Mouse (Mus musculus) heart, postnatal 0 days (tissue): ENCODE measurements at regions not wholly inside any gene's neighbourhood (a gene's known extent, or its start where the extent isn't known, plus 50 kb on each side); places are given as distances from the start of the nearest gene placed in this dataset.
A peak's percentile ranks its signal among the peaks of the same experiment; 100 is the strongest.

Experiments
- ATAC-seq: fragments of 200-750 bp; cut with Nextera tagmentation; 2 replicates; pipeline ENCODE4 v1.8.0; 2017; ENCODE audit warnings: low read depth, moderate number of reproducible peaks, moderate library complexity; ENCODE audit not compliant: insufficient read depth
- DNase-seq: peaks from one replicate; pipeline ENCODE4 v3.0.0-alpha.2; 2016; ENCODE audit warnings: low spot score
- H3K27ac ChIP-seq: fragments of 300-500 bp; sonication (generic); 2 replicates; pipeline ENCODE4 v1.5.1; 2014; ENCODE audit warnings: low read depth, mild to moderate bottlenecking
- H3K27me3 ChIP-seq: fragments of 300-500 bp; sonication (generic); 2 replicates; pipeline ENCODE4 v1.6.1; 2014; ENCODE audit warnings: low read length, mixed read lengths; ENCODE audit not compliant: control insufficient read depth, insufficient read depth
- H3K36me3 ChIP-seq: fragments of 300-500 bp; sonication (generic); replicated peaks from 2 replicates; pipeline ENCODE4 v1.6.1; 2014; ENCODE audit warnings: low read length, mixed read lengths; ENCODE audit not compliant: control insufficient read depth, insufficient read depth
- H3K4me1 ChIP-seq: fragments of 300-500 bp; sonication (generic); 2 replicates; pipeline ENCODE4 v1.6.1; 2014; ENCODE audit warnings: antibody characterized with exemption; ENCODE audit not compliant: control insufficient read depth, insufficient read depth
- H3K4me2 ChIP-seq: fragments of 300-500 bp; sonication (generic); 2 replicates; pipeline ENCODE4 v1.6.1; 2014; ENCODE audit warnings: low read depth, mild to moderate bottlenecking, low read length, moderate library complexity
- H3K4me3 ChIP-seq: fragments of 300-500 bp; sonication (generic); 2 replicates; pipeline ENCODE4 v1.5.1; 2014; ENCODE audit warnings: low read depth, low read length
- H3K9ac ChIP-seq: fragments of 300-500 bp; sonication (generic); replicated peaks from 2 replicates; pipeline ENCODE4 v1.6.1; 2014; ENCODE audit warnings: low read depth, low read length, mixed read lengths
- H3K9me3 ChIP-seq: fragments of 300-500 bp; sonication (generic); replicated peaks from 2 replicates; pipeline ENCODE4 v1.6.1; 2016; ENCODE audit warnings: low read length; ENCODE audit not compliant: control insufficient read depth
- CTCF ChIP-seq: IDR thresholded peaks from 2 replicates; pipeline ENCODE4 v1.5.1; 2016; ENCODE audit warnings: antibody characterized with exemption, control low read depth, low read depth
- EP300 ChIP-seq: IDR thresholded peaks from 2 replicates; pipeline ENCODE4 v1.6.1; 2016; ENCODE audit warnings: antibody characterized with exemption, low read depth
- WGBS: fragments of 180-500 bp; shearing (Covaris S2); extraction: QIAGEN DNeasy Blood & Tissue Kit; methylation state at CpG from one replicate; pipeline ENCODE4 v1.1.7; 2014; 5-methylcytosine and 5-hydroxymethylcytosine counted together

DNA sequence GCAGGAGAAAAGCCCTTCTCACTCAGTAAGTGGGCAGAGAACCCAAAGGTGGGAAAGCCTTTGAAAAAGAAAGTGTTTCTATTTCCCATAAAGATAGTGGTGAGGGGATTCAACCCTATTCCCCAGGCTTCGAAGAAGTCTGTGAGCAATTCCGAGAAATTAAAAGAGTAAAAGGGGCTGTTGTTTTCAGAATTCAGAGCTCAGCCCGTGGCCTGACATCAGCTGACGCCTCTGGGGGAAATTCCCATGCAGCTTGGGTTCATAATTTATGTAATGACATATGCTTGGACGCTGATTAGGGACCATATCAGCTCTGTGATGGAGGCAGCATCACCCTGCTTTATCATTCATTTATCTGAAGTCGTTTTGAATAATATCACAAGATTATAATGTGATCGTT, 62.0 kb upstream of the Mgmt start:
- Histone ChIP-seq H3K4me2 (no peak overlapping the region), H3K36me3 (no peaks in the 10 kb centered on the region), H3K4me1 (no peaks in the 10 kb centered on the region), H3K9ac (no peak overlapping the region), H3K9me3 (no peaks in the 10 kb centered on the region), H3K27me3 (no peaks in the 10 kb centered on the region), H3K27ac (no peak overlapping the region), H3K4me3 (no peak overlapping the region)
- TF ChIP-seq EP300 (no peak), CTCF (no peak)
- 66% methylated on average over 7 of the region's 7 CpGs for WGBS
- DNase-seq = no peak
- no peak for ATAC-seq

DNA sequence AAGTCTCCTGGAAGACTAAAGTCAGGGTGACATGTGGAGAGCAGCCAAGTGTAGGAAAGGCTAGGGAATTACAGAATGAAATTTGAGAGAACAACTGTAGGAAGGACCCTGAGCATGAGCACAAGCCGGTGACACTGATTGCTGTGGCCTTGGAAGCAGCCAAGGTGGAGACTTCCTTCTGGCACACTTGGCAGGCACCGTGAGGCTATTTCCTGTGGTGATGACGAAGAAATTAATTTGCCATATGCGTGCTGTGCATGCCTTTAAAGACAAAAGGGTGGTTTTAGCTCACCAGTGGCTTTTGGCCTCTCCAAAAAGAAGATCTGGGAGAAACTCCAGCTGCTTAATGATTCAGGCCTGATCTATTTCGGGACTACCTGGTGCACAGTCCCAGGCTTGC, 55.4 kb upstream of the Mgmt start:
- no peak overlapping the region for H3K4me3 ChIP-seq
- peak overlapping the region; percentile 78 for H3K27ac ChIP-seq
- no peak for DNase-seq

DNA sequence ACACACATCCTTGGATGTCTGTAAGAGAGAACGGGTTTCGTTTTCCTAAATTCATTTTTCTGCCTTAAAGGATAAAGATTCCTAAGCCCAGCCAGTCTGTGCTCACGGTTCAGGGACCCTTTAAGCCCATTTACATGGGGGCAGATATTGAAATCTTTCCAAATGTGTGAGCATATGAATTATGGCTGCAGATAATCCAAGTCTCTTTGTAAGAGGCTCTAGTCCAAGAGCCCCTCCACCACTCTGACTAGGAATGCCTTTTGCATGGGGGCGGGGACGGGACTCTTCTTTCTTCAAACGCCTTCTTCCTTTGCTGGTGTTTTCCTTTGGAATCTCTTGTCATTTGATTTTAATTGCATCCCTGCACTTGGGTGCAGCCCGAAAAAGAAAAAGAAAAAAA, 54.2 kb upstream of the Mgmt start:
- no peak for ATAC-seq
- TF ChIP-seq EP300 = no peak
- no peak for TF ChIP-seq CTCF

More for the DNA sequence above, 55.4 kb upstream of the Mgmt start:
- Histone ChIP-seq H3K27me3 (no peaks in the 10 kb centered on the region), H3K4me1 (peaks cover 8% of the 10 kb centered on the region; the same call in 1 of the 2 replicates), H3K36me3 (no peaks in the 10 kb centered on the region), H3K9ac (no peak overlapping the region), H3K4me2 (no peak overlapping the region), H3K9me3 (no peaks in the 10 kb centered on the region)
- ATAC-seq = peak; percentile 27
- peak; percentile 83 for TF ChIP-seq EP300
- no peak for TF ChIP-seq CTCF
- WGBS = 52% methylated on average over 5 of the region's 5 CpGs

DNA sequence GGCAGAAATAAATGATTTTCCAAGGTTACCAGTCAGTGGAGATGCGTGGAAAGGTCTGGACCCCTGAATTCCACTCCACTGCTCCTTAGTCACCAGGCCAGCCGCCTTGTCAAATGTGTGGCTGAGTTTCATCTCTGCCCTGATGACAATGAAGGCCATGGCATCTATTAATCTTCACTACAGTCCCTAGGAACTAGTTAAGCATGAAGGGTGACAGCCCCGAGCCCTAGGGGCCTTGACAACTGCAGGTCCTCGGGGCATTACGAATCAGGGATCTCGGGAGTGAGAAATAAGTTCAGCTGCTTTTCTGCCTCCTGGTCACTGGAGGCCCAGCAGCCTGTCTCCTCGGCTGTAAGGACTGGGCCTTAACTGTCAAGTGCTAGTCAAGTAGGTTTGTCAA, 51.7 kb upstream of the Mgmt start:
- H3K27me3 ChIP-seq = no peaks in the 10 kb centered on the region
- no peak overlapping the region for H3K4me3 ChIP-seq
- no peak overlapping the region for H3K27ac ChIP-seq
- no peaks in the 10 kb centered on the region for H3K36me3 ChIP-seq
- H3K4me1 ChIP-seq = peaks cover 8% of the 10 kb centered on the region; the same call in 1 of the 2 replicates
- ATAC-seq = no peak
- no peak overlapping the region for H3K4me2 ChIP-seq
- TF ChIP-seq CTCF = no peak
- TF ChIP-seq EP300 = no peak
- no peaks in the 10 kb centered on the region for H3K9me3 ChIP-seq
- H3K9ac ChIP-seq = no peak overlapping the region
- no peak for DNase-seq
- WGBS = 76% methylated on average over 7 of the region's 7 CpGs

More for the DNA sequence above, 54.2 kb upstream of the Mgmt start:
- H3K9ac ChIP-seq = no peak overlapping the region
- peaks cover 8% of the 10 kb centered on the region; the same call in 1 of the 2 replicates for H3K4me1 ChIP-seq
- H3K27ac ChIP-seq = no peak overlapping the region
- no peaks in the 10 kb centered on the region for H3K9me3 ChIP-seq
- H3K4me2 ChIP-seq = no peak overlapping the region
- no peaks in the 10 kb centered on the region for H3K36me3 ChIP-seq
- 66% methylated on average over 7 of the region's 7 CpGs for WGBS
- H3K27me3 ChIP-seq = no peaks in the 10 kb centered on the region
- DNase-seq = no peak
- H3K4me3 ChIP-seq = no peak overlapping the region

DNA sequence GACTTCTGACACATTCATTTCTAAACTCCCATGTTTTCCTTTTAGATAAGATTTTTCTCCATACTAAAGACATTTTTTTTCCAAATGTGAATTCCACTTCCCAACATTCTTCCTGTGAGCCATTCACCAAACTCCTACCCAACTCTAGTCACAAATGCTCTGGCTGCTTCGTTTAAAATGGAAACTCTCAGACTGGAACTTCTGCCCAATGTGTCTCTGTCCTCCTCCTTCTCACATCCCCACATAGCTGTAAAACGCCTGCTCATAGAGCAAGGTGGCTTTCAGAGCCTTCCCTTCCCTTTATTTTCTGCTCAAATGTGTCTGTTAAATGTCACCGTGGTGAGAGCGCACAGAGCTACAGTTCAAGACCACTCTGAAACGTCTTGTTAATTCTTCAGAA, 50.1 kb upstream of the Mgmt start:
- ATAC-seq = no peak
- Histone ChIP-seq H3K4me1 (peaks cover 8% of the 10 kb centered on the region; the same call in 1 of the 2 replicates), H3K4me2 (no peak overlapping the region), H3K9ac (no peak overlapping the region), H3K4me3 (no peak overlapping the region), H3K36me3 (no peaks in the 10 kb centered on the region), H3K27me3 (no peaks in the 10 kb centered on the region), H3K9me3 (no peaks in the 10 kb centered on the region), H3K27ac (no peak overlapping the region; the same call in 1 of the 2 replicates)
- TF ChIP-seq EP300 (no peak), CTCF (no peak)
- DNase-seq = no peak
- WGBS = 27% methylated on average over 5 of the region's 5 CpGs
